Mouse (Mus musculus): ENCODE data around the gene Ccdc62. TPM values are rescaled to one million over a fixed set of nuclear protein-coding genes. Genes with fewer than 3 reads are reported as not detected.

Ccdc62 gene
- total RNA-seq, 2 experiments from 2014 or later = 2.7 to 4.2 TPM

GRCm38 (mm10) chr5:123994468-123994867 lies 64.0 kb downstream of the Ccdc62 start:
- intact Hi-C loops (cut with DNase I) = loop anchor here (5.0 kb wide), 1 partner anchor 167 kb away; no protein-coding TSS in a partner anchor
- DNase-seq (ENCODE audit: low spot score in 2 of 2) = no peak

GRCm38 (mm10) chr5:123995388-123995787 lies 64.9 kb downstream of the Ccdc62 start:
- DNase-seq (ENCODE audit: low spot score in 2 of 2) = no peak
- intact Hi-C loops (cut with DNase I) = no loop called here

DNA sequence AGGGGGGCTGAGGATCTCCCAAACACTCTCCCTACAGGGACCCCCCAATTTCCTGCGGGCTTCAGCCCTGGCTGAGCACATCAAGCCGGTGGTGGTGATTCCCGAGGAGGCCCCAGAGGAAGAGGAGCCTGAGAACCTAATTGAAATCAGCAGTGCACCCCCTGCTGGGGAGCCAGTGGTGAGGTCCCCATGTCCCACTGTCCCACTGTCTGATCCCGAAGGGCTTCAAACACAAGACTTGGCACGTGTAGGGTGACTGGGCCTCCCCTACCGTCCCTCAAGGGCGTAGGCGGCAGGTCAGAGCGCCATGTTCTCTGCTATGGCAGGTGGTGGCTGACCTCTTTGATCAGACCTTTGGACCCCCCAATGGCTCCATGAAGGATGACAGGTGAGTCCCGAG lies 65.7 kb downstream of the Ccdc62 start:
- intact Hi-C loops (cut with DNase I) = no loop called here
- DNase-seq (ENCODE audit: low spot score in 2 of 2) = no peak

GRCm38 (mm10) chr5:123996695-123997094 lies 66.2 kb downstream of the Ccdc62 start:
- no peak for DNase-seq (ENCODE audit: low spot score in 2 of 2)
- intact Hi-C loops (cut with DNase I) = no loop called here

GRCm38 (mm10) chr5:123997211-123997751 lies 66.8 kb downstream of the Ccdc62 start:
- intact Hi-C loops (cut with DNase I) = no loop called here
- no peak for DNase-seq (ENCODE audit: low spot score in 2 of 2)

GRCm38 (mm10) chr5:123997811-123998210 lies 67.3 kb downstream of the Ccdc62 start:
- intact Hi-C loops (cut with DNase I) = no loop called here
- no peak for DNase-seq (ENCODE audit: low spot score in 2 of 2)

DNA sequence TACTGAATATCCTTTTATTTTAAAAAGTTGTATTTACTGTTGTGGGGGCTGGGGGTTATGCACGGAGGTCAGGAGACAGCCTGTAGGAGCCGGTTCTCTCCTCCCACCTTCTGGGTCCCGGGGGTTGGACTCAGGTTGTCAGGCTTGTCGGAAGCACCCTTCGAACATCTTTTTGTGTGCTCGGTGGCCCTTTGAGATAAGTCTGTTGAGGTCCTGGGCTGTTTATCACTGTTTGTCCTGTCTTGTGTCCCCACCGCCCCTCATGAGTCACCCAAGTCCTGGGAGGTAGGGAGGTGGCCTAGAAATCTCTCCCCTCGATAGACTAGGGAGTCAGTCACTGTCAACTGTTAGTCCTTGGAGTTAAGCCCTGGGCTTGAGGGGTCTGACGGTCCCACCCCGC lies 67.9 kb downstream of the Ccdc62 start:
- DNase-seq (ENCODE audit: low spot score in 2 of 2) = no peak
- intact Hi-C loops (cut with DNase I) = no loop called here

DNA sequence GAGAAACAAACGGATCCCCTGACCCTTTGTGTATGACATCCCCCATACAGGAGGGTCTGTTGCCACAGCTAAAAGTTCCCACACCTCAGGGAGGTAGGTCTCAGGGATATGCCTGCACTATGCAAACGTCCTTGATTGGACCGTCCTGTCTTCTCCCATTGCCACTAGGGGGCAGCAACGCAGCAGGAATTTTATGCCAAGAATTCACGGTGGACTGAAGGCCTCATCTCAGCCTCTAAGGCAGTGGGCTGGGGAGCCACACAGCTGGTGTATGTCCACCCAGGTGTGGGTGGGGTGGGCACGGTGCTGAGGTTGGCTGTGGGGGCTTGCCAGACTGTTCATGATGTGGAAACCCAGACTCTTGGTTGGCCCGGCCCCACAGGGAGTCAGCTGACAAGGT lies 70.3 kb downstream of the Ccdc62 start:
- peak; percentile 93 to 96 for DNase-seq (ENCODE audit: low spot score in 2 of 2)
- intact Hi-C loops (cut with DNase I) = loop anchor here (1.0 kb wide), 1 partner anchor 83 kb away; no protein-coding TSS in a partner anchor

GRCm38 (mm10) chr5:124001274-124001673 lies 70.8 kb downstream of the Ccdc62 start:
- intact Hi-C loops (cut with DNase I) = loop anchor here (1.0 kb wide), 1 partner anchor 83 kb away; no protein-coding TSS in a partner anchor
- no peak for DNase-seq (ENCODE audit: low spot score in 2 of 2)

GRCm38 (mm10) chr5:124002876-124003275 lies 72.4 kb downstream of the Ccdc62 start:
- intact Hi-C loops (cut with DNase I) = no loop called here
- DNase-seq (ENCODE audit: low spot score in 2 of 2) = peak; percentile 62 to 70

DNA sequence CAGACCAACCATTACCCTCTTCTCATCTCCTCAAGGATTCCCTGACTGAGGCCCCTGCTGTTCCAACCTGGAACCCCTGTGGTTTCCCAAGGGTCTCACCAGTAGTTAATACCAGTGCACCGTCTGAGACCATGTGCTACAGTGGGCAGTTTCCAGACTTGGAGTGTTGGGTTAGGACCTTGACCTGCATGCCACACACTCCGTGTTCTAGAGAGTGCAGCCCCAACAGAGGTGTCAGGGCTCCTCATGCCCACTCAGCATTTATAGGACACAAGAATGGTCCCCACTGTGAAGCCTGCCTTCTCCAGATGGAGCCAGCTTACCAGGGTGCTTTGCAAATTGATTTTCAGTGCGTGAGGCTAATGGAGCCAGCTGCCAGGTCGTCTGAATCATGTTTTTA lies 72.9 kb downstream of the Ccdc62 start:
- DNase-seq (ENCODE audit: low spot score in 2 of 2) = no peak
- intact Hi-C loops (cut with DNase I) = no loop called here

DNA sequence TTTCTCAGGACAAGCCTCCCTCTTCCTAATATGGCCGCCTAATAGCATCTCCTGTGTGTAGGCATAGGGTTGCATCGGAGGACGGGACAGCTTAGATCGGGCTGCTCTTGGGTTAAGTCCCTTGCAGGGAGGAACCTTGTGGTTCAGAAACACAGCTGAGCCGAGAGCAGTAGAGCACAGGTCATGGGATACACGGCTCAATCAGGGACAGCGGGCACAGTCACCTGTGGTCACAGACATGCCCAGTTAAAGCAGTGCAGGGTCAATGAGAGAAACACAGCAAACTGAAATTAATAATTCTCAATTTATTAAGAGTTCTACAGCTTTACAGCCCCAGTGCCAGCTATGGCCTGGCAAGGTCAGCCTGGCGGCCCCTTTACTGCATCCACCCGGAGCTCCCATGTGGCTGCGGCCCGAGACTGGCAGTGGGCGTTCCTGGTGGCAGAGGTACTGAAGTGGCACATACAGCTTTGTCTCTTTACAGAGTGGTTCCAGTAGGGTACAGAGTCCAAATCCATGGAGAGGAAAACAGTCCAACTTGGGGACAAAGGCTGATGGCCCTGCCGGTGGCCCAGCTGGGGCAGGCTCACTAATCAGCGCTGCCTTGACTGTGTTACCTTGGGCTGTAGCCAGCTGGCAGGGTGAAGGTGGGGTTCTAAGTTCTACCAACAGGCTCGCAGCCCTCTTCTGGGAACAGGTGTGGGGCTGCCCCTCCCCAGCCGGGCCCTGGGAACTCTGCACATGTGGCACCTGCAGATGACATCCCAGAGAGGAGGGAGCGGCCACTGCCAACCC lies 74.1 kb downstream of the Ccdc62 start:
- no peak for DNase-seq (ENCODE audit: low spot score in 2 of 2)
- intact Hi-C loops (cut with DNase I) = loop anchor here (2.0 kb wide), 1 partner anchor 26 kb away; no protein-coding TSS in a partner anchor

DNA sequence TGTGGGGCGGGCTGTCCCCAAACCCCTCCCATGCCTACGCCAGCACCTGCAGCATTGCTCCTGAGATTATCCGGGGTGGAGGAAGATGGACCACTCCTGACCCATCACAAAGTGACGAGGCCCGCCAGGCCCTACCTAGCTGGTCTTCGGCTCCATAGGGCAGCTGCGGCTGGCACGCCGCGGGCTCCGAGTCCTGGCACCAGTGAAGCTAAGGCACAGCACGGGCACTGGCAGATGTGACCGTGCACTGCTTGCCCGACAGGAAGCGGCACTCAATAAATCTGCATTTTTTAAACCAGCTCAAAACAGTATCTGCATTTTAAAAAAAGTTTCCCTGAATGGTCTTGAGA lies 74.6 kb downstream of the Ccdc62 start:
- intact Hi-C loops (cut with DNase I) = loop anchor here (2.0 kb wide), 1 partner anchor 26 kb away; no protein-coding TSS in a partner anchor
- DNase-seq (ENCODE audit: low spot score in 2 of 2) = no peak

DNA sequence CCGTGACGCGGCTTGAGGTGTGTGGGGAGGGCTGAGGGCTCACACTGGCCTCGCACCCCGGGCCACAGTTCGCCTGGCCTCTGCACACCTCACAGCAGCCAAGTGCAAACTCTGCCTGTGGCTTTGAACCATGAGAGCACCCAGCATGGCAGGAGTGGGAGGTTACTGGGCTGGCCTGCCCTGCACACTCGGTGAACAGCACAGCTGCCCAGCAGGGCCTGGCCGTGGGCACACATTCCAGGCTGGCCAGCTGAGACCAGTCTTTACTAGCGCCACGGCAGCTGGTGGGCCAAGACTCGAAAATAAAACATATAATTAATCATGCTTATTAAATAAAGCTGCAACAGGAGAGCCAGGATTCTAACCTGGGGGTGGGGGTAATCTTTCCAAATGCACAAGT lies 75.1 kb downstream of the Ccdc62 start:
- DNase-seq (ENCODE audit: low spot score in 2 of 2) = no peak
- intact Hi-C loops (cut with DNase I) = loop anchor here (2.0 kb wide), 1 partner anchor 25 kb away; no protein-coding TSS in a partner anchor

DNA sequence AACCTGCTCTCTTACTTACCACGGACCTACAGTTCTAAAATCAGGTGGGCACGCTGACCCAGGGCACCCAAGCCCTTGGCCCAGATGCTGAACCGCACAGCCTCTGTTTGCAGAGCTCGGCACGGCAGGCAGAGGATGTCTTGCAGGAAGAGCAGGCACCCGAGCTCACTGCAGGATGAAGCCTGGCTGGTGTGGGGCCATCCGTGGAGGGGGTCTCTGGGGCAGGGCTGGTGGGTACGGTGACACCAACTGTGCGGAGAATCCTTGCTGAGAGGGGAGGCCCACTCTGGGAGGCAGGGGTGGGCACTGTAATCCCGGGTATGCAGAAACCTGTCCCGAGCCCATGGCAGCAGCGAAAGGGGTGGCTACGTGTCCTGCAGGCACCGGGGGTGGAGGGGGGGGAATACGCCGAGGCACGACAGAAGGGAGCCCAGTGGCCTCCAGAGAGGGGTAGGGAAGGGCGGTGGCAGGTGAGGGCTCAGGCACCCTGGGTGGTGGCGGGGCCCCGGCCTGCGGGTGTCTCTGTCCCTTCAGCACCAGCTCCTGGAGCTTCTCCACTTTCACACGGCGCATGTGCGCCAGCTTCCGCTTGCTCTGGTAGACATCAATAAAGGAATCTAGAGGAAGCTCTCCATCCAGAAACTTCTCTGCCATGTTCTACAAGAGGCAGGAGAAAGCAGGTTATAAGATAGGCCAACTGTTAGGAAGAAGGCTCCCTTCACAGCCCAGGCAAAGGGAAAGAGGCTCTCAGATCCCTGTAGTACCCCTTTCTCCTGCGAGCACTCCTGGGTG lies 75.8 kb downstream of the Ccdc62 start:
- no peak for DNase-seq (ENCODE audit: low spot score in 2 of 2)
- intact Hi-C loops (cut with DNase I) = no loop called here

DNA sequence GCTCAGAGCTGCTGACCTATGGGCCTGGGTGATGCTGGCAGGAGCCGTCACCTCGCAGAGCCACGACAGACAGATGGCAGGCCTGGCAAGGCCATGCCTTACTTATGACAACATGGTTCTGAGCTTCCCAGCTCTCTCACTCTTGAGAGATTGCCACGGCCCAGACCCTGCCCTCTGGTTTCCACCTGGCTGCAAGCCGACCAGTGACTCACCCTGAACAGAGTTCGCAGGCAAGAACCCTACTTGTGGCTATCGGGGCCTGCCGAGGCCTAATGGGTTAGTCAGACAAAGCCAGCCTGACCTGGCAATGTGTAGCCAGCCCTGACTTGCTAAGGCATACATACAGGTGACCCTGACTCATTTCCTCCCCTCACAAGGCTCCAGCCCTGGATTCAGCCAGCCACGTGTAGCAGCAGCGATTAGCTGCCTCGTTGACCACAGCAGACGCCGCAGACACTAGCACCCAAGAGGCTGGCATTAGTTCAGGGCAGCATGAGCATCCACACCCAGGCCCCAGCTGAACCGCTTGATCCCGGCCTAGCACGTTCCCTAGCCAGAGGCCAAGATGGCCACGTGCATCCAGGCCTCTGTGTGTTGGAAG lies 76.5 kb downstream of the Ccdc62 start:
- intact Hi-C loops (cut with DNase I) = no loop called here
- DNase-seq (ENCODE audit: low spot score in 2 of 2) = no peak

DNA sequence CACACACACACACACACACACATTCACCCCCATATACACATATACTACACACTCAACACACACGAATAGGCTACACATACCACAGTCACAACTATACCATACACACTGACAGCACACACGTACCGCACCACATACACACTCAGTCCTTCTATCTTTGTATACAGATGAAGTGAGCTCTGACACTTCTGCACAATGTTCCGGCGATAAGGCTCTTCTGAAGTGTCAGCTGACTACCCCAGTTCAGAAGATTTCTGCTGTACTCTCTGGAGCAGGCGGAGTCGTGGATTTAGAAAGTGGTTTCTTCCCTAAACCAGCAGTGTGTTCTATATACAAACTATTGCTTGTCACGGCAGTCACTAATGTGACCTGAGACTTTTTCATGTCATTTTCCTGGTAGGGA lies 79.6 kb downstream of the Ccdc62 start:
- no peak for DNase-seq (ENCODE audit: low spot score in 2 of 2)
- intact Hi-C loops (cut with DNase I) = no loop called here

- intact Hi-C loops (cut with DNase I) = no loop called here
- DNase-seq (ENCODE audit: low spot score in 2 of 2) = peak; percentile 62
These were observed 80.6 kb downstream of the Ccdc62 start for GRCm38 (mm10) chr5:124010910-124011655.

DNA sequence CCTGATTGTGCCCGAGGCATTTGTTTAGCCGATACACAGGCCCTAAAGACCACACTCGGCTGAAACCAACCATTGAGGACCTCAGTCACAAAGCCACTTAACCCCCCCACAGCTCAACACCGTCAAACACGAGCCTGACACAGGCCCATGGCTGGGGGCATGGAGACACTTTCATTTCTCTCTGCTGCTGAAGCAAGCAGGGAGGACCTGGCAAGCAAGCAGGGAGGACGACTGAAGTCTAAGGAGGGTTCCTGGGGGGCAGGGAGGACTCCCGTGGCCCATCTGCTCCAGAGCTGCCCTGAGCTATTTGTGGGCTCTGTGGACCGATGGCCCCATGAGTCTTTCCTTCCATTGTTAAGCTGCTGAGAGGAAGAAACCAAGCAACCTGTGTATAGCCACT lies 81.4 kb downstream of the Ccdc62 start:
- intact Hi-C loops (cut with DNase I) = no loop called here
- DNase-seq (ENCODE audit: low spot score in 2 of 2) = no peak

Data from left cerebral cortex, postnatal 14 days (tissue).